Mouse (Mus musculus) small intestine, adult 2 months (tissue): ENCODE results near the gene Pilra. TPM values are rescaled to one million over a fixed set of nuclear protein-coding genes. Genes with fewer than 3 reads are reported as not detected.

Source experiments
- H3K27ac ChIP-seq: fragments of 200-500 bp; 2 replicates; pipeline ENCODE4 v1.5.1; 2012; ENCODE audit warnings: low read depth, low read length, control low read depth, inconsistent platforms; ENCODE audit not compliant: insufficient read depth
- H3K27me3 ChIP-seq: fragments of 200-500 bp; 2 replicates; pipeline ENCODE4 v1.6.1; 2012; ENCODE audit warnings: mild to moderate bottlenecking, moderate library complexity, low read length, inconsistent platforms; ENCODE audit not compliant: control insufficient read depth, insufficient read depth
- H3K36me3 ChIP-seq: fragments of 200-500 bp; 2 replicates; pipeline ENCODE4 v1.6.1; 2012; ENCODE audit warnings: mild to moderate bottlenecking, low read length, control low read depth, inconsistent platforms; ENCODE audit not compliant: control insufficient read depth, insufficient read depth
- H3K4me1 ChIP-seq: fragments of 200-500 bp; 2 replicates; pipeline ENCODE4 v1.6.1; 2012; ENCODE audit warnings: low read length, inconsistent platforms, mixed read lengths; ENCODE audit not compliant: control insufficient read depth, insufficient read depth, insufficient read length
- H3K4me3 ChIP-seq: fragments of 200-500 bp; 2 replicates; pipeline ENCODE4 v1.5.1; 2012; ENCODE audit warnings: low read depth, mild to moderate bottlenecking, control low read depth, inconsistent platforms, low read length, moderate library complexity
- CTCF ChIP-seq: fragments of 200-500 bp; IDR thresholded peaks from 2 replicates; pipeline ENCODE4 v1.5.1; 2012; ENCODE audit warnings: low read depth, mild to moderate bottlenecking, control low read depth, inconsistent platforms, low read length, moderate library complexity, mixed read lengths; ENCODE audit not compliant: insufficient replicate concordance, insufficient read length; ENCODE audit errors: extremely low read depth
- POLR2A ChIP-seq: fragments of 200-500 bp; IDR thresholded peaks from 2 replicates; pipeline ENCODE4 v1.6.1; 2012; ENCODE audit warnings: low read depth, mild to moderate bottlenecking, control low read depth, inconsistent platforms, low read length, moderate library complexity
- WGBS: fragments of 180-500 bp; shearing (Covaris S2); methylation state at CpG from one replicate; pipeline ENCODE4 v1.1.7; 2018; 5-methylcytosine and 5-hydroxymethylcytosine counted together
- polyA plus RNA-seq: library from polyadenylated mRNA; depleted of rRNA; stranded (reverse); fragments of >200 nt; gene quantifications from 2 replicates; pipeline ENCODE4 v1.2.3, GENCODE M21; 2012

Gene Pilra
- polyA plus RNA-seq, 1 experiment = 5.0 TPM

DNA sequence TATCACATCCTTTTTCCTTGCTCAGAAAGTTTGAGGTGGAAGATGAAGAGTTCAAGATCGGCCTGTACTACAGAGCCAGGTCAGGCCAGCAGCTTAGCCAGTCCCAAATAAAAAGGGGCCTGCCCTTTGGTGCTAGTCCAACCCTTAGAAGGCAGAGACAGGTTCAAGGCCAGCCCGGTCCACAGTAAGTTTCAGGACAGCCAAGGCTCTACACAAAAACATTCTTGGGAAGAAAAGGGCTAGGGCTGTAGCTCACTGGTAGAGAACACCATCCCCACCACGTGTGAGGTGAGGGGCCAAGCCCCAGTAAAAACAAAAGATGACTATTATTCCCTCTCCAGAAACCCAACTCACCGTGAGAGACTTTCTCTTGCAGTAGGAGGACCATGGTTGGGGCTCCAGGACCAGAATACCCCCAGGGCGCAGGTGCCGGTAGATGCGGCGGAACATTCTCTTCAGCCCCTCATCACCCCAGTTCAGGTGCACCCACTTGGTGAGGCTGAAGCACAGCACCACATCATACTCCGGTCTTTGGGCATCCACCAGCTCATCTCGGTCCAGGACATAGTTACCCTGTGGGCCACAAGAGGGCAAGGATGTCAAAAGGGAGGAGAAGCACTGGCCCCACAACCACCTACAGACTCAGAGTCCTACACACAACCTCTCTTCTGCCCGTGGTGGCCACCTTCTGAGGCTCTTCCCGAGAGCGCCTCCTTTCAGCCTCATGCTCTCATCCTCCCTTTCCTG, 53.1 kb downstream of the Pilra start:
- H3K4me1 ChIP-seq = peaks cover 26% of the 10 kb centered on the region
- no peaks in the 10 kb centered on the region for H3K27me3 ChIP-seq
- TF ChIP-seq CTCF (no peak), POLR2A (no peak)
- WGBS = 81% methylated on average over 13 of the region's 13 CpGs
- no peak overlapping the region for H3K27ac ChIP-seq
- peaks cover 31% of the 10 kb centered on the region for H3K36me3 ChIP-seq
- no peak overlapping the region for H3K4me3 ChIP-seq

- Histone ChIP-seq H3K36me3 (peaks cover 31% of the 10 kb centered on the region), H3K4me1 (peaks cover 32% of the 10 kb centered on the region), H3K27ac (no peak overlapping the region), H3K4me3 (no peak overlapping the region), H3K27me3 (no peaks in the 10 kb centered on the region)
- 80% methylated on average over 7 of the region's 7 CpGs for WGBS
- TF ChIP-seq CTCF (no peak), POLR2A (no peak)
Measured at GRCm38 (mm10) chr5:137781661-137782060, 54.4 kb downstream of the Pilra start.

DNA sequence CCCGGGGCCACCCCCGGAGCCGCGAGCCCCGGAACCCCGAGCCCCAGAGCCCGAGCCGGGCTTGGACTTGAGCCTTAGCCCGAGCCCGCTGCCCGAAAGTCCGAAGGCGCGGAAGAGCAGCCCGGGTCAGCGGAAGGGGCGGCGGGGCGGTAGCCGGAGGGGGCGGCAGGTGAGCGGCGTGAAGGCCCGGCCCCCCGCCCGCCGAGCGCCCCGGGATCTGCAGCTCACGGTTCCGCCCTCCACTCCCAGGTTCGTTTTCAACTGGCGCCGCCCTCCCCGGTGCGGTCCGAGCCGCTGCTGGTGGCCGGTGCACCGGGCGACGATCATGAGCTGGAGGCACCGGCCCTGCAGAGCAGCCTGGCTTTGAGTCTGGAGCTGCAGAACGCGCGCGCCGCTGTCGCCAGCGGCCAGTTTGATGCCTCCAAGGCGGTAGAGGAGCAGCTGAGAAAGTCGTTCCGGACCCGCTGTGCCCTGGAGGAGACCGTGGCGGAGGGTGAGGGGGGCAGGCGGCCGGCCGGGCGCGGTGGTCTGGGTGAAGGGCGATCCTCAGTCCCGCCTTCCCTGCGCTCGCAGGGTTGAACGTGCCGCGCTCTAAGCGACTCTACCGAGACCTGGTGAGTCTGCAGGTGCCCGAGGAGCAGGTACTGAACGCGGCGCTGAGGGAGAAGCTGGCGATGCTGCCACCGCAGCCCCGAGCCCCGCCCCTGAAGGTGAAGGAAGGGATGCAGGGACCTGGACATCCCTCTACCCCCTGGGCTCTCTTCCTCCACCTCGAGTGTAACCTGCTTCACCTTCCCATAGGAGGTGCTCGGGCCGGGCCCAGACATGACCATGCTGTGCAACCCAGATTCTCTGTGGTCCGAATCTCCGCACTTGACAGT, 56.8 kb downstream of the Pilra start:
- TF ChIP-seq POLR2A (no peak), CTCF (no peak)
- peak overlapping the region; percentile 72 for H3K4me3 ChIP-seq
- no peaks in the 10 kb centered on the region for H3K27me3 ChIP-seq
- under 1% methylated on average over 82 of the region's 83 CpGs for WGBS
- peaks cover 31% of the 10 kb centered on the region for H3K36me3 ChIP-seq
- H3K4me1 ChIP-seq = peaks cover 22% of the 10 kb centered on the region
- H3K27ac ChIP-seq = peak overlapping the region; percentile 38

DNA sequence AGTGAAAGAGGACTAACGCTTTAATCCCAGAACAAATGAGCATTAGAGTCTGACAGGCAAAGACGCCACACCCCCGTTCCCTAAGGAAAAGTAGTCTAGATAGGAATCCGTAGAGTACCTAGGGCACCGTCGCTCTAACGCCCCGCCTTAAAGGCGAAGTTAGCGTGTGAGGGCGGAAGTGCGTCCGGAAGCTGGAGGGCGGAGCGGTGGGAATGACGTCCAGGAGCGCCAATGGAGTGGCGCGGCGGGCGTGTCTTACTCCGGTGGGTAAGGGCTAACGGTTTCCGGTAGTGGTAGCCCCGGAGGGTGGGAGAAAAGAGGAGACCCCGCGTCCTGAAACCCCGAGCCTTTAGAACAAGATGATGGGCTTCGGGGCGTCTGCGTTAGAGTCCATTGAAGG, 57.4 kb downstream of the Pilra start, which contains the start of gene Ppp1r35:
Gene Ppp1r35, plus strand, starts transcription at position 215 of the 400 bp plus-strand sequence.
- peak within 1 kb of the TSS; percentile 72 for H3K4me3 ChIP-seq
- WGBS = under 1% methylated on average over 31 of the region's 31 CpGs
- TF ChIP-seq POLR2A (no peak; the same call in 1 of the 2 replicates), CTCF (no peak)
- peaks cover 25% of the 10 kb centered on the region for H3K36me3 ChIP-seq
- H3K4me1 ChIP-seq = peaks cover 16% of the 10 kb centered on the region
- H3K27me3 ChIP-seq = no peaks in the 10 kb centered on the region
- peak within 1 kb of the TSS; percentile 69 for H3K27ac ChIP-seq

GRCm38 (mm10) chr5:137777267-137777845, 58.7 kb downstream of the Pilra start:
- peaks cover 14% of the 10 kb centered on the region; the same call in 1 of the 2 replicates for H3K36me3 ChIP-seq
- H3K27ac ChIP-seq = peak overlapping the region; percentile 14; the same call in 1 of the 2 replicates
- 28% methylated on average over 7 of the region's 7 CpGs for WGBS
- H3K27me3 ChIP-seq = no peaks in the 10 kb centered on the region
- TF ChIP-seq CTCF (no peak), POLR2A (no peak)
- no peak overlapping the region for H3K4me3 ChIP-seq
- H3K4me1 ChIP-seq = peaks cover 15% of the 10 kb centered on the region

DNA sequence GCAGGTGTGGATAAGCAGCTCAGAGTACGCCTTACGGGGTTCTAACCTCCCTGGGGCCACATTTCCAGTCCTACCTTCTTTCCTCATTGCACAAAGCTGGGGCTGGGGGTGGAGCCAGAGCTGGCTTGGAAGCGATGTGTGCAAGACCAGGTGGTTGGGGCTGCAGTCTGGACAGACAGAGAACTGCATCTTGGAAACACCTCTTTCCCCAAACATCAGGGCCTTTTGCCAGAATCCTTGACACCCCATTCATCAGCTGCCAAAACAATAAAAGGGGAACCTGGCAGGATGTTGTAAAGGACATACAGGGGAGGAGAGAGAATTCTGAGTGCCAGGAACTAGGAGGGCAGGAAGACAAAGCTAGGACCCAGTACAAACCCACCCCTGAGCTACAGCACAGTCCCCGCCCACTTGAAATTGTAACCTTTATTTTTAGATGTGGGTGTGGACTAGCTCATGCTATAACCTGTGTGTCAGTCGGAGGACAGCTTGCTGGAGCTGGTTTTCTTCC, 59.6 kb downstream of the Pilra start:
- H3K27me3 ChIP-seq = no peaks in the 10 kb centered on the region
- WGBS = 10% methylated on average over 5 of the region's 5 CpGs
- H3K4me1 ChIP-seq = peaks cover 15% of the 10 kb centered on the region
- TF ChIP-seq POLR2A = no peak
- TF ChIP-seq CTCF = no peak
- H3K4me3 ChIP-seq = no peak overlapping the region
- no peak overlapping the region for H3K27ac ChIP-seq
- peaks cover 5% of the 10 kb centered on the region; the same call in 1 of the 2 replicates for H3K36me3 ChIP-seq
